Mouse (Mus musculus): ENCODE data around the gene Sorbs1.
A peak's percentile ranks its signal among the peaks of the same experiment; 100 is the strongest.

Sorbs1 gene

GRCm38 (mm10) chr19:40299983-40300759 is 213.4 kb downstream of the Sorbs1 start:
- no peak for DNase-seq (ENCODE audit: low spot score)

GRCm38 (mm10) chr19:40299182-40299581 is 214.4 kb downstream of the Sorbs1 start:
- DNase-seq (ENCODE audit: low spot score): no peak

GRCm38 (mm10) chr19:40298574-40298973 is 215.0 kb downstream of the Sorbs1 start:
- no peak for DNase-seq (ENCODE audit: low spot score)

GRCm38 (mm10) chr19:40297798-40298144 is 215.8 kb downstream of the Sorbs1 start:
- no peak for DNase-seq (ENCODE audit: low spot score)

- DNase-seq (ENCODE audit: low spot score): no peak
These were observed 216.3 kb downstream of the Sorbs1 start for GRCm38 (mm10) chr19:40297078-40297797.

- DNase-seq (ENCODE audit: low spot score): no peak
These were observed 219.3 kb downstream of the Sorbs1 start for GRCm38 (mm10) chr19:40294231-40294630.

- DNase-seq (ENCODE audit: low spot score): no peak
These were observed 219.8 kb downstream of the Sorbs1 start for GRCm38 (mm10) chr19:40293791-40294190.

GRCm38 (mm10) chr19:40290099-40290724 is 223.4 kb downstream of the Sorbs1 start:
- DNase-seq (ENCODE audit: low spot score): no peak

- DNase-seq (ENCODE audit: low spot score): no peak
These were observed 225.2 kb downstream of the Sorbs1 start for GRCm38 (mm10) chr19:40288415-40288814.

GRCm38 (mm10) chr19:40284704-40285103 is 228.9 kb downstream of the Sorbs1 start:
- DNase-seq (ENCODE audit: low spot score): no peak

- no peak for DNase-seq (ENCODE audit: low spot score)
These were observed 230.2 kb downstream of the Sorbs1 start for GRCm38 (mm10) chr19:40283415-40283814.

GRCm38 (mm10) chr19:40278372-40279023 is 235.1 kb downstream of the Sorbs1 start:
- no peak for DNase-seq (ENCODE audit: low spot score)

- no peak for DNase-seq (ENCODE audit: low spot score)
These were observed 236.1 kb downstream of the Sorbs1 start for GRCm38 (mm10) chr19:40277494-40277893.

- DNase-seq (ENCODE audit: low spot score): no peak
These were observed 238.0 kb downstream of the Sorbs1 start for GRCm38 (mm10) chr19:40275401-40276188.

- DNase-seq (ENCODE audit: low spot score): peak; percentile 32
These were observed 240.9 kb downstream of the Sorbs1 start for GRCm38 (mm10) chr19:40272674-40273073.

- DNase-seq (ENCODE audit: low spot score): peak; percentile 80
These were observed 242.2 kb downstream of the Sorbs1 start, which contains the start of gene Pdlim1 for GRCm38 (mm10) chr19:40271308-40271892. Gene Pdlim1, minus strand, starts transcription at chr19:40271842.

- DNase-seq (ENCODE audit: low spot score): no peak
These were observed 242.9 kb downstream of the Sorbs1 start for GRCm38 (mm10) chr19:40270351-40271307.

- no peak for DNase-seq (ENCODE audit: low spot score)
These were observed 244.1 kb downstream of the Sorbs1 start for GRCm38 (mm10) chr19:40269526-40269925.

GRCm38 (mm10) chr19:40268493-40268892 is 245.1 kb downstream of the Sorbs1 start:
- DNase-seq (ENCODE audit: low spot score): no peak

- DNase-seq (ENCODE audit: low spot score): no peak
These were observed 246.2 kb downstream of the Sorbs1 start for GRCm38 (mm10) chr19:40267380-40267779.

Data from retina, embryonic 14.5 days (tissue).